Mouse (Mus musculus) midbrain, embryonic 12.5 days (tissue): ENCODE measurements around the gene Cdh22. TPM values are rescaled to one million over a fixed set of nuclear protein-coding genes. Genes with fewer than 3 reads are reported as not detected.

Source experiments
- ATAC-seq: fragments of 200-750 bp; cut with Nextera tagmentation; 2 replicates; pipeline ENCODE4 v1.8.0; 2017; ENCODE audit warnings: low read depth, moderate TSS enrichment, moderate library complexity; ENCODE audit not compliant: low FRiP score
- H3K27ac ChIP-seq: fragments of 300-500 bp; sonication (generic); replicated peaks from 2 replicates; pipeline ENCODE4 v1.5.1; 2016; ENCODE audit warnings: mild to moderate bottlenecking
- H3K27me3 ChIP-seq: fragments of 300-500 bp; sonication (generic); 2 replicates; pipeline ENCODE4 v1.6.1; 2016; ENCODE audit warnings: mild to moderate bottlenecking
- H3K36me3 ChIP-seq: fragments of 300-500 bp; sonication (generic); 2 replicates; pipeline ENCODE4 v1.6.1; 2016
- H3K4me1 ChIP-seq: fragments of 300-500 bp; sonication (generic); 2 replicates; pipeline ENCODE4 v1.6.1; 2016
- H3K4me2 ChIP-seq: fragments of 300-500 bp; sonication (generic); replicated peaks from 2 replicates; pipeline ENCODE4 v1.6.1; 2016; ENCODE audit warnings: mild to moderate bottlenecking, moderate library complexity
- H3K4me3 ChIP-seq: fragments of 300-500 bp; sonication (generic); 2 replicates; pipeline ENCODE4 v1.5.1; 2016; ENCODE audit warnings: mild to moderate bottlenecking
- H3K9ac ChIP-seq: fragments of 300-500 bp; sonication (generic); replicated peaks from 2 replicates; pipeline ENCODE4 v1.6.1; 2016; ENCODE audit warnings: mild to moderate bottlenecking, moderate library complexity
- H3K9me3 ChIP-seq: fragments of 300-500 bp; sonication (generic); 2 replicates; pipeline ENCODE4 v1.6.1; 2016; ENCODE audit warnings: mild to moderate bottlenecking
- WGBS: fragments of 180-500 bp; shearing (Covaris S2); methylation state at CpG from one replicate; pipeline ENCODE4 v1.1.7; 2016; 5-methylcytosine and 5-hydroxymethylcytosine counted together
- polyA plus RNA-seq: library from polyadenylated mRNA; unstranded; fragments of >200 nt; fragmentation: Nextera tagmentation; extraction: Ambion mirVana; gene quantifications from 2 replicates; pipeline ENCODE4 v1.2.1, GENCODE M21; 2016

Gene Cdh22
- polyA plus RNA-seq, 1 experiment from 2014 or later: 18.8 TPM

DNA sequence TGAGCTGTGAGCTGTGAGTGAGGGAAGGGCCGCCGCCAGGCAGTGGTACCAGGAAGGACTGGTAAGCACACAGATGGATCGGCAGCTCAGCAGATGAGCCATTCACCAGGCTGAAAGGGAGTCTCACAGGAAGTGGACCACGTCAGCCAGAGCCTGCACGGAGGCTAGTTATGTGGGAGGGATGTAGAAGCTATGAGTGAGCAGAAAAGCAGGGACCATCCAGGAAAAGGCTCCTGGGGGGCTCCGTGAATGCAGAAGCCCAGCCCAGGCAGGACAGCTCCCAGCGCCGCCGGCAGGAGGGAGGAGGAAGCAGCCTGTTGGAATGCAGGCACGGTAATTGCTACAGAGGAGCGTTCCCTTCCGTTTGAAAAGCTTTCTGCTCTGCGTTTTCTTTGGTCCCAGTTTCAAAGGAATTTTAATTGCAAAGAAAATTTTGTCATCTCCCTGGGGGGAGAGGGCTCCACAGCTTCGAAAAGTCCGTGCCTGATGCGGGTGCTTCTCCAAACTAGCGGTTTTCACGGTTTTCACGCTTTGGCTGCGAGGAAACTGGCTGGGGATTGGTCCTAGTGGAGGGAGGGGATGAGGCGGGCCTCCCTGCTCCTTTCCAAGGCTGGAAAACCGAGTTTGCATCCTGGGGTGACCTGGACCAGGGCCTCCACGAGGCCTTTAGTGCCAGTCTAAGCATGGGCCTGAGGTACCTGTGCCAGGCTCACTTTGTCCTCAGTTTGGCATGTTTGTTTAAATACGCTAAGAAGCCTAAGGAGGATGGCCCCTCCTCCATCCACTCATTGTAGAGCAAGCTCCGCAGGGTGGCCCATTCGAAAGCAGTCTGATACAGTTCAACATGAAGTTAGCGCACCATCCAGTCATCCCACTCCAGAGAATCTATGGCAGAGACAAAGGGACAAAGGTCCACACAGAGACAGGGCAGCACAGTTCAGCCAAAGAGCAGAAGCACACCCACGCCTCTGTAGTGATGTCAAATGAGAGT, 32.6 kb downstream of the Cdh22 start:
- Histone ChIP-seq H3K4me3 (peak overlapping the region; percentile 29), H3K27me3 (peaks cover 68% of the 10 kb centered on the region), H3K27ac (peak overlapping the region; percentile 36; the same call in 1 of the 2 replicates), H3K36me3 (no peaks in the 10 kb centered on the region), H3K4me2 (peak overlapping the region; percentile 54), H3K4me1 (peaks cover 43% of the 10 kb centered on the region), H3K9ac (peak overlapping the region; percentile 54; the same call in 1 of the 2 replicates), H3K9me3 (no peaks in the 10 kb centered on the region)
- WGBS: 3% methylated on average over 28 of the region's 28 CpGs
- ATAC-seq: peak; percentile 47; the same call in 1 of the 2 replicates

DNA sequence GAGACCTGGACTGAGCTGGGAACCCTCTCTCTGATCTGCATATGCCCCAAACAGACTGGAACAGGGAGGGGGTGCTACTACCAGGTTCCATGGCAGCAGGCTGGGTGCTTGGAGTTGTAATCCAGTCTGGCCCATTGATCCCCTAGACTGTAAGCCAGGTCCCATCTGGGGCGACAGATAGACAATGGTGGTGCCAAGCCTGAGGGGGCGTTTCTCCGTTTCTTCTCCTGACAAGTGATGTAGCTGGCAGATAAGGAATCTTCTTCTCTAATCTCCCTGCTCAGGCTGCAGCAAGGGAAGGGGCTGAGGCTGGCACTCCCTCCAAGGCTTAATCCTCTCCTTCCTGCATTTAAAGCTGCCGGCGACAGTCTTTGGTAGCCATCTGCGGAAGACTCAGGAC, 37.1 kb downstream of the Cdh22 start:
- H3K4me1 ChIP-seq: peaks cover 44% of the 10 kb centered on the region
- no peaks in the 10 kb centered on the region for H3K36me3 ChIP-seq
- H3K9me3 ChIP-seq: no peaks in the 10 kb centered on the region
- no peak overlapping the region for H3K4me3 ChIP-seq
- H3K27me3 ChIP-seq: peaks cover 78% of the 10 kb centered on the region
- H3K4me2 ChIP-seq: no peak overlapping the region
- no peak overlapping the region for H3K27ac ChIP-seq
- no peak for ATAC-seq
- no peak overlapping the region for H3K9ac ChIP-seq
- WGBS: 38% methylated on average over 6 of the region's 6 CpGs

DNA sequence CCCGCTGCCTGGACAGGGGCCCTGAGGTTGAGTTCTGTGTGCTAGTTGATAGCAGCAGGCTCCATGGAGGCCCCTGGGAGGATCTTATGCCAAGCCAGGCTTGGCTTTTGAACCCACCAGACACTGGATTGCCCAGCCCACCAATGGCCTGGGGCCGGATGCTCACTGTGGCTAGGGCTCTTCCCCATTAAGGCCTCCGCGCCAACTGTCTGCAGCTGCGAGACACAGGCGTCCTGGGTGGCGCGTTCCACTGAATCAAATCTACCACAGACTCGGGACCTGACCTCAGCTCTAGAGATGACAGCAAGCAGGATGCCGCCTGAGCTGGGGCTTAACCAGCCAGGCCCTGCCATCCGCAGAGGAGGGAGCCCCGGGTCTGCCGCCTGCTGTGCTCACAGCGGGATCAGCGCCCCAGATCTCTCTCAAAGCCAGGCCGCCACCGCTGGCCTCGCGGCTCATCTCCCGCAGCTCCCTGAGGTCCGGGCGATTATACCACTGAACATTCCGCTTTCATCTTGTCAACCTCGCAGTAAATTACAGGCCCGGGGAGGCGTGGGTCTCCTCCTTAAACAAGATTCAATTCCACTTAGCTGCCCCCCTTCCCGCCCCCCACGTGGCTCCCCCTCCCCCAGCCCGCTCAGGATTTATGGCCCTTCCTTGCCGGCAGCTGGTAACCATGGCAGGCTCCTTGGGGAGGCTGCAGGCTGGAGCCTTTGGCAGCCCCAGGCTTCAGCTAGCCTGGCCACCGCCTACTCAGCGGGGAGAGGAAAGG, 39.1 kb downstream of the Cdh22 start:
- H3K27me3 ChIP-seq: peaks cover 72% of the 10 kb centered on the region

DNA sequence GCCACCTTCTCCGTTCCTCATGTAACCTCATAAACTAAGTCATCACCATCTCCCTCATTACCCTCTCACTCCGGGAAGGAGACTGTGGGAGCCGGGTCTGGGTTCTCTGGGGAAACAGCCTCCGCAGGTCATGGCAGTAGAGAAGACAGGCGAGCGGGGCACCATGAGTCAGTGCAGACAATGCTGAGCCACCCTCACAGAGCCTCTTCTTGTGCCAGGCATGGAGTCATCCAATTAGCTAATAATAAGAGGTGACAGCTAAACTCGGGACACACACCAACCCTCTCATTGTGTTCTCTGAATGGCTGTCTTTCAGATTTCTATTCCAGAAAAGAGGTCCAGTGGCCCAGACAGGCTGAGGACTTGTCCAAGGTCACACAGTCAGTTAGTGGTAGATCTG, 43.2 kb downstream of the Cdh22 start:
- H3K27me3 ChIP-seq: peaks cover 65% of the 10 kb centered on the region
- ATAC-seq: no peak
- no peak overlapping the region for H3K27ac ChIP-seq
- 60% methylated on average over 7 of the region's 7 CpGs for WGBS
- H3K4me1 ChIP-seq: peaks cover 18% of the 10 kb centered on the region
- no peak overlapping the region for H3K4me3 ChIP-seq
- H3K4me2 ChIP-seq: no peak overlapping the region
- no peaks in the 10 kb centered on the region for H3K36me3 ChIP-seq
- H3K9me3 ChIP-seq: no peaks in the 10 kb centered on the region
- no peak overlapping the region for H3K9ac ChIP-seq

More for the DNA sequence above, 39.1 kb downstream of the Cdh22 start:
- WGBS: 3% methylated on average over 32 of the region's 32 CpGs
- Histone ChIP-seq H3K4me1 (peaks cover 26% of the 10 kb centered on the region), H3K36me3 (no peaks in the 10 kb centered on the region), H3K9me3 (no peaks in the 10 kb centered on the region), H3K4me2 (peak overlapping the region; percentile 44), H3K9ac (0 out of 2 replicates have a peak overlapping the region, but pooled peaks have one; percentile 43), H3K4me3 (0 out of 2 replicates have a peak overlapping the region, but pooled peaks have one; percentile 8), H3K27ac (peak overlapping the region; percentile 78)
- ATAC-seq: peak; percentile 83

GRCm38 (mm10) chr2:165189546-165189945, 45.1 kb downstream of the Cdh22 start:
- Histone ChIP-seq H3K9me3 (no peaks in the 10 kb centered on the region), H3K27me3 (peaks cover 64% of the 10 kb centered on the region), H3K9ac (no peak overlapping the region), H3K27ac (no peak overlapping the region), H3K4me3 (no peak overlapping the region), H3K4me2 (no peak overlapping the region), H3K36me3 (no peaks in the 10 kb centered on the region), H3K4me1 (0 out of 2 replicates have a peak, but pooled peaks cover under 1% of the 10 kb centered on the region)
- no peak for ATAC-seq
- WGBS: 76% methylated on average over 3 of the region's 3 CpGs

- Histone ChIP-seq H3K4me3 (no peak overlapping the region), H3K36me3 (no peaks in the 10 kb centered on the region), H3K27me3 (peaks cover 61% of the 10 kb centered on the region), H3K9ac (no peak overlapping the region), H3K27ac (no peak overlapping the region), H3K4me1 (peaks cover 17% of the 10 kb centered on the region), H3K9me3 (no peaks in the 10 kb centered on the region), H3K4me2 (no peak overlapping the region)
- WGBS: 78% methylated on average over 9 of the region's 9 CpGs
- ATAC-seq: no peak
Observed at GRCm38 (mm10) chr2:165187648-165188380, 46.8 kb downstream of the Cdh22 start.

DNA sequence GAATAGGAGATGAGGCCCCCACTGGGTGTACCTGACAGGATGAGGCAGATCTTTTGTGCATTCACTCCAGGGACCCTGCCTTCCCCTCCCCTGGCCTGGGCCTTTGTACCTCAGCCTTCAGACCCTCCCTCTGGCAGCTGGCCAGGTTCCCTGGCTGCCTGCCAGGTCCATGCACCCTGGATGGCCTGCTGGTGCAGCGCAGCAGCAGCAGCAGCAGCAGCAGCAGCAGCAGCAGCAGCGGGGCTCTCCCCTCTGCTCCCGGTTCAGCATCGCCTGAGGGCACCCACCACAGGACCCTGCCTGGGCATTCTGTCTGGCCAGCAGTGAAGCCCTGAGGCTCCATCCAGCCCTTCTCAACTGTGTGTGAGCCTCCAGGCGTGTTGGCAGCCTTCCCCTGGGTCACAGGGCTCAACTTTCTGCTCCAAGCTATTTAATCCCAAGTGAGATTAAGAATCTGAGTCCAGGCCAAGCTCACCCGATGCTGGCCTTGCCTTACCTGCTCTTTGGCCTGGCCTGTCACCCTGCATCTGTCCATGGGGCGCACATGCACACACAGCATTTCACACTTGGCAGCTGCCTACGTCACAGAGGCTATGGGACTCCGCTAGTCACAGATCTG, 50.5 kb downstream of the Cdh22 start:
- Histone ChIP-seq H3K4me3 (no peak overlapping the region), H3K9ac (0 out of 2 replicates have a peak overlapping the region, but pooled peaks have one; percentile 4), H3K36me3 (no peaks in the 10 kb centered on the region), H3K4me1 (peaks cover 40% of the 10 kb centered on the region), H3K9me3 (no peaks in the 10 kb centered on the region), H3K4me2 (no peak overlapping the region; the same call in 1 of the 2 replicates), H3K27ac (peak overlapping the region; percentile 71), H3K27me3 (peaks cover 72% of the 10 kb centered on the region)
- ATAC-seq: peak; percentile 74
- WGBS: 34% methylated on average over 9 of the region's 9 CpGs

GRCm38 (mm10) chr2:165182085-165182976, 52.3 kb downstream of the Cdh22 start:
- H3K9ac ChIP-seq: no peak overlapping the region
- H3K4me3 ChIP-seq: no peak overlapping the region
- ATAC-seq: 0 out of 2 replicates have a peak, but pooled peaks have one; percentile 32
- peaks cover 43% of the 10 kb centered on the region for H3K4me1 ChIP-seq
- WGBS: 81% methylated on average over 11 of the region's 11 CpGs
- H3K27me3 ChIP-seq: peaks cover 74% of the 10 kb centered on the region
- no peaks in the 10 kb centered on the region for H3K36me3 ChIP-seq
- peak overlapping the region; percentile 42; the same call in 1 of the 2 replicates for H3K27ac ChIP-seq
- H3K9me3 ChIP-seq: no peaks in the 10 kb centered on the region
- no peak overlapping the region for H3K4me2 ChIP-seq

- Histone ChIP-seq H3K4me2 (no peak overlapping the region), H3K9me3 (no peaks in the 10 kb centered on the region), H3K4me1 (peaks cover 56% of the 10 kb centered on the region), H3K27me3 (peaks cover 85% of the 10 kb centered on the region), H3K4me3 (no peak overlapping the region), H3K9ac (no peak overlapping the region), H3K27ac (no peak overlapping the region), H3K36me3 (0 out of 2 replicates have a peak, but pooled peaks cover 4% of the 10 kb centered on the region)
- 66% methylated on average over 10 of the region's 10 CpGs for WGBS
- ATAC-seq: no peak
Observed at GRCm38 (mm10) chr2:165179231-165179630, 55.4 kb downstream of the Cdh22 start.

DNA sequence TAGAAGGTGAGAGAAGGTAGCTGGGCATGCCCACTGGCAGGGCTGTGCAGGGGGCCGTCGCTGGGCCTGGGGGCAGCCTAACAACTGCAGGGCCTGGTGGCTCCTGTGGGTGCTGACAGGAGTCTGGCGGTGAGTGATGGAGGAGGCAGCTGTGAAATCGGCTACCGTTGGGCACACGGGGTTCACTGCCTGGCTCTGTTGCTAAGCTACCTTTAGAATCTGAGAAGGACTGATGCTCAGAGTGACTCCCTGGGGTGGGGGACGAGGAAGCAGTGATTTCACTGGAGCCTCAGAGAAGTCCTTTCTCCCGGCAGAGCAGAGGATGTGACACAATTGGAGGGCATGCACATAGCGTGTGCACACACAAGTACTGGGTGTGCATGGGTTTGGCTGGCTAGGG, 57.7 kb downstream of the Cdh22 start:
- no peaks in the 10 kb centered on the region for H3K9me3 ChIP-seq
- H3K27ac ChIP-seq: peak overlapping the region; percentile 78
- H3K27me3 ChIP-seq: peaks cover 74% of the 10 kb centered on the region
- peak; percentile 55; the same call in 1 of the 2 replicates for ATAC-seq
- H3K4me3 ChIP-seq: no peak overlapping the region
- no peak overlapping the region; the same call in 1 of the 2 replicates for H3K9ac ChIP-seq
- H3K4me2 ChIP-seq: 0 out of 2 replicates have a peak overlapping the region, but pooled peaks have one; percentile 11
- whole genome bisulfite sequencing: 16% methylated on average over 9 of the region's 9 CpGs
- H3K4me1 ChIP-seq: peaks cover 33% of the 10 kb centered on the region
- 0 out of 2 replicates have a peak, but pooled peaks cover 4% of the 10 kb centered on the region for H3K36me3 ChIP-seq
